Mouse (Mus musculus): ENCODE measurements around the gene Aox3. TPM values are rescaled to one million over a fixed set of nuclear protein-coding genes. Genes with fewer than 3 reads are reported as not detected.

The Aox3 gene
- polyA plus RNA-seq, 1 experiment = 11.1 TPM

DNA sequence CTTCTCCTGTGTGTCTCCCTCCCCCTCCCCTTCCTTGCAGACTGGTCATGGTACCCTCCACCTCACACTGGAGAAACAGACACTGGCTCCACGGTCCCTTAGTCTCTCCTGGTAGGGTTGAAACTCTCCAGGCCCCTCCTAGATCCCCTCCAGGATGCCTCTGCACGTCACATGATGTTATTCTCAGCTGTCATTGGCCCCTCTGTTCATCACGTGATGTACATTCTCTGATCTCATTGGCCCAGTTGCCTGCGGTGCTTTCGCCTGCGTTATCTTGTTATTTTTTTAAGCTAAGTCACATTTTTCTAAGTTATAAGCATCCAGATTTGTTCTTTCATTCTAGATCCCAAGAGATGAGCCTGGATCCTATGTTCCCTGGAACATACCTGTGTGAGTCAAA is 7.2 kb upstream of the Aox3 start:
- no peak for DNase-seq (ENCODE audit: low spot score)

- no peak for DNase-seq (ENCODE audit: low spot score)
These were observed 5.9 kb upstream of the Aox3 start for GRCm38 (mm10) chr1:58107066-58107465.

- no peak for DNase-seq (ENCODE audit: low spot score)
These were observed 2.7 kb upstream of the Aox3 start for GRCm38 (mm10) chr1:58110241-58110640.

GRCm38 (mm10) chr1:58111315-58111714 is 1.6 kb upstream of the Aox3 start:
- DNase-seq (ENCODE audit: low spot score) = no peak

- no peak for DNase-seq (ENCODE audit: low spot score)
These were observed 511 bp downstream of the Aox3 start for GRCm38 (mm10) chr1:58113441-58113840.

DNA sequence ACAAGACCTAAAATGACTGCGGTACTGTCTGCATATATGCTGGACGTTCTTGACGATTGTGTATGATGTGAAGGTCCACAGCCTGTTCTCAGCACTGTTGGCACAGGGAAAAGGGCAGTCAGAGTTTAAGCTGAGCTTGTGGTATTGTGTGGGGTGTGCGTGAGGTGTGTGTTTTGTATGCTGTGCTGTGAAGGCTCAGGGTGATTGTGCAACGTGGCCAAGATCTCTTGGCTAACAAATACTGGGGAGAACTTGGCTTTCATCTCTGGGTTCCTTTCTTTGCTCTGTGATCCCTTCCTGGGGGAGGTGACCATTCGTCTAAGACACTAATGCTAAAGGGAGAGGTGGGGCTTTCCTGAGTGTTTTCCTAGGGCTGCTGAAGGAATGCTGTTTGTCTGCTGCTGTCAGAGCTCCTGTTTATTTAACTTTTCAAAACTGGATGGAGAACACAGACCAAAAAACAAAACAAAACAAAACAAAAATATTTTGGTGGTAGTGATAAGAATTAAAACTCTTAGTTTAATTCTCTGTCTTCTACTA is 1.2 kb downstream of the Aox3 start:
- no peak for DNase-seq (ENCODE audit: low spot score)

GRCm38 (mm10) chr1:58114666-58115375 is 1.9 kb downstream of the Aox3 start:
- no peak for DNase-seq (ENCODE audit: low spot score)

- DNase-seq (ENCODE audit: low spot score) = no peak
These were observed 5.3 kb downstream of the Aox3 start for GRCm38 (mm10) chr1:58118231-58118630.

DNA sequence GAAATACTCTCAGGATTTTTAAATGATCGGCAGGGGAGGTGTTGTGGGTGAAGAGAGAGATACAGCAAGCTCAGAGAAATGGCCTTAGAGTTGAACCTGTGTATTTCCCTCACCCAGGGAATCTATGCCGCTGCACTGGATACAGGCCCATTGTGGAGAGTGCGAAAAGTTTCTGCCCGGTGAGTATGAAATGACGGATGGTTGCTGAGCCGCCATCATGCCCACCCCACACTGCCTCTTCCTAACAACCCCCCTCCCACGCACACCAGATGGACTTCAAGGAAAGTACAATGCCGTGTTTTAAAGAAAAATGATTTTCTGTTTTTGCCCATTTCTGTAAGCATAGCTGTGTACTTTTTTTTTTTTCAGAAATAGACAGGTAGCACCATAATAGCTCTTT is 12.0 kb downstream of the Aox3 start:
- DNase-seq (ENCODE audit: low spot score) = no peak

- no peak for DNase-seq (ENCODE audit: low spot score)
These were observed 25.0 kb downstream of the Aox3 start for GRCm38 (mm10) chr1:58137891-58138290.

DNA sequence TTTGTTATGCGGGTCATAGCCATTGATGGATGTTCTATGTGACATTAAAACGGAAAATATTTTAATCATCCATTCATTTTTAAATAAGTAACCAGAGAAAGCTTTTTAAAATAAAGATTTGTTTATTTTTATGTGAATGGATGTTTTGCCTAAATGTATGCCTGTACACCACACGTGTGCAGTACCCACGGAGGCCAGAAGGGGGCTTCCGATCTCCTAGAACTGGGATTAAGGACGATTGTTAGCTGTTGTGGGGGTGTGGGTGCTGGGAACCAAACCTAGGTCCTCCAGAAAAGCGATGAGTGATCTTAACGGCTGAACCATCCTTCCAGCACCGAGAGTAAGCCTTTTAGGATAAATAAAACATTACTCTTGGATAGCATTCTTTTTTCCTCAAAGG is 26.1 kb downstream of the Aox3 start:
- no peak for DNase-seq (ENCODE audit: low spot score)

GRCm38 (mm10) chr1:58140607-58141006 is 27.7 kb downstream of the Aox3 start:
- no peak for DNase-seq (ENCODE audit: low spot score)

DNA sequence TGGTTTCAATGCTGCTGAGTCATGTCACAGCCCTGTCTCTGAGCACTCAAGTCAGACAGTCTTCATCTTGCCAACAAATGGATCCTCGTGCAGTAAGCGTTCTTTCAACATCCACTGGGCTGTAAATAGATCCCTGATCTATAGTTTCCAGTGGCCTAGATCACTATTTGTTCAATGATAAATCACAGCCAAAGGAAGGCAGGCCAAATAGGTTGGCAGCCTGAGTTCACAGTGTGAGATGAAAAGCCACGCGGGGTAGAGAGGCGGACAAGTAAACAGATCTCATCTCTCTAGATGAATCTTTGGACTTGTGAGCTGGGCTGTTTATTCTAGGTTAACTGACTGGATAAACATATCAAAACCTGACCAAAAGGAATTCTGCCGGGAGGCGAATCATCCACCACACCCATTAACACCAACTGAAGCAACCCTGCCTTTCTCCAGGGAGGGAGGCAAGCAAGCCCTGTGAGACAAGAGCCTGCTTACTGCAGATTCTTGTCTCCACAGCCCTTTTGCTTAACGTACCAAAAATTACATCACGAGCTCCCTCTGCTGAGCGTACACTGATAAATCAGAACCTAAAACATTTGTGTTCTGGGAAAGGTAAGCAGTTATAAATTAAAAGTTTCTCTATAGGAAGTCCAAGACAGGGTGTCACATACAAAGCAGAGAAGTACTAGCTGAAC is 31.6 kb downstream of the Aox3 start:
- DNase-seq (ENCODE audit: low spot score) = no peak

- no peak for DNase-seq (ENCODE audit: low spot score)
These were observed 33.1 kb downstream of the Aox3 start for GRCm38 (mm10) chr1:58146026-58146425.

DNA sequence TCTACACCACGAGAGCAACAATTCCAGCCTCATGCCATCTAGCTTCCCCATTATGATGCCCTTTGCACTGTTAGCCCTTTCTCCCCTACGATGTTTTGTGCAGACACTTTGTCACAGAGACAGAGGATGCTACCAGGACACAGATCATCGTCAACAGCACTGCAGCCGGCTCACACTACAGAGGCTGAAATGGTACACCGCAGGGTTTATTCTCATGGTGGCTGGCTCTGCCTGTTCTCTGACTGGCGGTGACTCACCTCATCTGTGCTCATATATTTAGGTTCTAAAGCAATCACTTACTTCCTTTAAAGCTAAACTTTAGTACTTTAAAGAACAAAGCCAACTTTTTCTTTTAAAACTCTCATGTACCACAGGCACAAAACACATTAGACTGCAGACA is 34.8 kb downstream of the Aox3 start:
- no peak for DNase-seq (ENCODE audit: low spot score)

GRCm38 (mm10) chr1:58152247-58152646 is 39.3 kb downstream of the Aox3 start:
- DNase-seq (ENCODE audit: low spot score) = no peak

GRCm38 (mm10) chr1:58156747-58157146 is 43.8 kb downstream of the Aox3 start:
- no peak for DNase-seq (ENCODE audit: low spot score)

DNA sequence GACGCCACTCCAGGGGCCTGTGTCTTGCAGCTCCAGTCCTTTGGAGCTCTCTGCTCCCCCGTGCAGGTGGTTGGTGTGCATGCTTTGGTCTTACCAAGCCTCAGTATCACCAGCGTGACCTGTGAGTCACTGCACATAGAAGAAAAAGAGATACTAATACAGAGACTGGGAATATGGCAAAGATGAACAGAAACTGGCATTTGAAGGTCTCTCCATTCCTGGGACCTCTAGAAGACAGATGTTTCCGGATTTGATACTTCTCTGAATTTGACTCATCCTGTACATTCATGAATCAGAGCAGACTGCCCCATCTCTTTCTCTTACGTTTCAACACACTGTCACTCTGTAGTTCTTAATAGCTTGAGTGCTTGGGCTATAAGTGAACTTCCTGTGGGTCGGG is 57.0 kb downstream of the Aox3 start:
- no peak for DNase-seq (ENCODE audit: low spot score)

GRCm38 (mm10) chr1:58188514-58189175 is 75.7 kb downstream of the Aox3 start:
- no peak for DNase-seq (ENCODE audit: low spot score)

- DNase-seq (ENCODE audit: low spot score) = no peak
These were observed 81.4 kb downstream of the Aox3 start for GRCm38 (mm10) chr1:58194317-58194716.

DNA sequence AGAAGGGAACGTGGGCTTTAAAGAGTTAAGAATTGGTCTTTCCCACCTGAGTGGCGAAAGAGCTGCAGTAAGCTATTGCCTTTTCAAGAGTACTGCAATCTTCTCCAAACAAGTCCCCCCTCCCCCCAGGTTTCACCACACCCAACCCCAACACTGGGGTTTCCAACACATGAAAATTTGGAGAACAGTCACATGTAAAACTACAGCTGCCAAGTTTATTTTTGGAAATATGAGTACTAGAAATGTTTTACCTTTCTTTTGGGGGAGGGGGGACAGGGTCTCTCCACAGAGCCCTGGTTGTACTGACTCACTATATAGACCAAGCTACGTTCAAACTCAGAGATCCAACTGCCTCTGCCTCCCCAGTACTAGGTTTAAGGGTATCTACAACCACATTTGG is 82.1 kb downstream of the Aox3 start:
- no peak for DNase-seq (ENCODE audit: low spot score)

- DNase-seq (ENCODE audit: low spot score) = no peak
These were observed 82.6 kb downstream of the Aox3 start for GRCm38 (mm10) chr1:58195541-58195940.

- no peak for DNase-seq (ENCODE audit: low spot score)
These were observed 84.1 kb downstream of the Aox3 start for GRCm38 (mm10) chr1:58197023-58197422.
